In the genomic region with DNA sequence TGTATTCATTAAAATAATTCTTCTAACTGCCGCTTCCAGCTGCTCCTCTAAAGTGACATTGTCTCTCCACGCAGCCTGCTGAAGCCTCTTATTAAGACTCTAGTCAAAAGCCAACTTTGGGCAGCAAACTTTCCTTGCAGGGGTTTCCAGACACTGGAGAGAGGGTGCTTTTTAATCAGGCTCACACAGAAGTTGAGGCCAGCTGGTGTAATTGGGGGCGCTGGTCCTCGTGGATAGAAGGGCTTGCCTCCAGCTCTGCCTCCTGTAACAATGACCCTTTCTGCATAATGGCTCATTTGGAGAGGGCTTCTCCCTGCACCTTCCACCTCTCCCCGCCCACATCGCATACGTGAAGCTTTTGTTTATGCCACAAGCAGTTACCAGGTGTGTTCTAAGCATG, we compare ENCODE assay signal across 8 mouse cellular contexts.
DNase-seq lines count a peak whose midpoint lies in the region; ATAC-seq and TF ChIP-seq lines count a peak whose summit lies in the region.

No protein-coding gene starts in this region.

- DNase-seq in lung, embryonic 14.5 days: no peak
- DNase-seq in lung, postnatal 25 days (ENCODE audit: low spot score): no peak
- no peak for DNase-seq in adrenal gland, postnatal 14 days
- no peak for DNase-seq in cerebellum, adult 9-11 months

- no peaks in the 10 kb centered on the region for H3K27me3 ChIP-seq in lung, embryonic 14.5 days (ENCODE audit: insufficient read depth, low read length)
- peaks cover 72% of the 10 kb centered on the region for H3K27me3 ChIP-seq in forebrain, embryonic 12.5 days
- no peaks in the 10 kb centered on the region for H3K27me3 ChIP-seq in intestine, embryonic 15.5 days (replicated peaks)
- H3K27me3 ChIP-seq in neural tube, embryonic 14.5 days (ENCODE audit: control insufficient read depth, insufficient read depth, low read length): no peaks in the 10 kb centered on the region
- 0 out of 2 replicates have a peak, but pooled peaks cover 8% of the 10 kb centered on the region for H3K27me3 ChIP-seq in liver, embryonic 12.5 days (replicated peaks)

- TF ChIP-seq CTCF in lung, embryonic 14.5 days (IDR thresholded peaks at IDR 0.05; ENCODE audit: low read depth): no peak

- H3K36me3 ChIP-seq in lung, embryonic 14.5 days (ENCODE audit: insufficient read depth): no peaks in the 10 kb centered on the region
- H3K36me3 ChIP-seq in forebrain, embryonic 12.5 days (replicated peaks): no peaks in the 10 kb centered on the region
- H3K36me3 ChIP-seq in intestine, embryonic 15.5 days: no peaks in the 10 kb centered on the region
- H3K36me3 ChIP-seq in neural tube, embryonic 14.5 days (ENCODE audit: control insufficient read depth, insufficient read depth, low read length): no peaks in the 10 kb centered on the region
- no peaks in the 10 kb centered on the region for H3K36me3 ChIP-seq in liver, embryonic 12.5 days

- H3K9ac ChIP-seq in lung, embryonic 14.5 days: no peak overlapping the region
- no peak overlapping the region for H3K9ac ChIP-seq in forebrain, embryonic 12.5 days
- H3K9ac ChIP-seq in intestine, embryonic 15.5 days: no peak overlapping the region
- no peak overlapping the region for H3K9ac ChIP-seq in neural tube, embryonic 14.5 days (replicated peaks; ENCODE audit: low read depth, low read length)
- H3K9ac ChIP-seq in liver, embryonic 12.5 days: no peak overlapping the region

- peaks cover 22% of the 10 kb centered on the region for H3K4me1 ChIP-seq in lung, embryonic 14.5 days (ENCODE audit: insufficient read depth)
- H3K4me1 ChIP-seq in forebrain, embryonic 12.5 days: peaks cover 35% of the 10 kb centered on the region
- H3K4me1 ChIP-seq in intestine, embryonic 15.5 days (replicated peaks): peaks cover 19% of the 10 kb centered on the region
- H3K4me1 ChIP-seq in neural tube, embryonic 14.5 days (ENCODE audit: control insufficient read depth, insufficient read depth, low read length): peaks cover 14% of the 10 kb centered on the region
- peaks cover 9% of the 10 kb centered on the region for H3K4me1 ChIP-seq in liver, embryonic 12.5 days

- no peaks in the 10 kb centered on the region for H3K9me3 ChIP-seq in lung, embryonic 14.5 days (ENCODE audit: low read depth, low read length)
- H3K9me3 ChIP-seq in forebrain, embryonic 12.5 days: no peaks in the 10 kb centered on the region
- no peaks in the 10 kb centered on the region for H3K9me3 ChIP-seq in intestine, embryonic 15.5 days
- H3K9me3 ChIP-seq in neural tube, embryonic 14.5 days (ENCODE audit: control insufficient read depth, low read length): no peaks in the 10 kb centered on the region
- no peaks in the 10 kb centered on the region for H3K9me3 ChIP-seq in liver, embryonic 12.5 days (replicated peaks)

- WGBS in lung, embryonic 14.5 days: 55% methylated on average over 7 of the region's 7 CpGs
- WGBS in forebrain, embryonic 12.5 days: 7% methylated on average over 7 of the region's 7 CpGs
- 54% methylated on average over 7 of the region's 7 CpGs for WGBS in intestine, embryonic 15.5 days
- WGBS in neural tube, embryonic 14.5 days: 15% methylated on average over 7 of the region's 7 CpGs
- WGBS in liver, embryonic 12.5 days (ENCODE audit: insufficient replicate concordance): 58% methylated on average over 7 of the region's 7 CpGs

- H3K4me2 ChIP-seq in lung, embryonic 14.5 days: no peak overlapping the region
- H3K4me2 ChIP-seq in forebrain, embryonic 12.5 days: peak overlapping the region; percentile 38; the same call in 1 of the 2 replicates
- H3K4me2 ChIP-seq in intestine, embryonic 15.5 days (replicated peaks): no peak overlapping the region
- no peak overlapping the region for H3K4me2 ChIP-seq in neural tube, embryonic 14.5 days (ENCODE audit: low read depth, low read length)
- H3K4me2 ChIP-seq in liver, embryonic 12.5 days: no peak overlapping the region

- ATAC-seq in lung, embryonic 14.5 days (ENCODE audit: insufficient read depth): no peak
- ATAC-seq in forebrain, embryonic 12.5 days (ENCODE audit: low FRiP score): peak; percentile 70
- ATAC-seq in intestine, embryonic 15.5 days: 0 out of 2 replicates have a peak, but pooled peaks have one; percentile 3
- peak; percentile 47 for ATAC-seq in neural tube, embryonic 14.5 days (ENCODE audit: low read depth)
- ATAC-seq in liver, embryonic 12.5 days: no peak

- H3K27ac ChIP-seq in lung, embryonic 14.5 days (ENCODE audit: low read depth): peak overlapping the region; percentile 93; the same call in 1 of the 2 replicates
- H3K27ac ChIP-seq in forebrain, embryonic 12.5 days: peak overlapping the region; percentile 94
- no peak overlapping the region; the same call in 1 of the 2 replicates for H3K27ac ChIP-seq in intestine, embryonic 15.5 days
- H3K27ac ChIP-seq in neural tube, embryonic 14.5 days (ENCODE audit: low read depth, low read length): peak overlapping the region; percentile 81
- H3K27ac ChIP-seq in liver, embryonic 12.5 days: no peak overlapping the region

- no peak overlapping the region for H3K4me3 ChIP-seq in lung, embryonic 14.5 days (ENCODE audit: low read depth, low read length)
- no peak overlapping the region for H3K4me3 ChIP-seq in forebrain, embryonic 12.5 days (replicated peaks)
- no peak overlapping the region for H3K4me3 ChIP-seq in intestine, embryonic 15.5 days (replicated peaks)
- no peak overlapping the region for H3K4me3 ChIP-seq in neural tube, embryonic 14.5 days (ENCODE audit: low read depth, low read length)
- no peak overlapping the region for H3K4me3 ChIP-seq in liver, embryonic 12.5 days

Comparison
In these comparisons a context has a peak if more than half of its experiments do, and no peak if none do; other contexts are left out.
1. ATAC-seq: peak in forebrain, embryonic 12.5 days (single experiment), intestine, embryonic 15.5 days (single experiment) and neural tube, embryonic 14.5 days (single experiment); none in lung, embryonic 14.5 days (single experiment) and liver, embryonic 12.5 days (single experiment).
2. H3K27ac ChIP-seq: peak in lung, embryonic 14.5 days (single experiment), forebrain, embryonic 12.5 days (single experiment) and neural tube, embryonic 14.5 days (single experiment); none in intestine, embryonic 15.5 days (single experiment) and liver, embryonic 12.5 days (single experiment).